Mouse (Mus musculus) heart, embryonic 16.5 days (tissue): ENCODE data around the gene Mindy4. TPM values are rescaled to one million over a fixed set of nuclear protein-coding genes. Genes with fewer than 3 reads are reported as not detected.
A peak's percentile ranks its signal among the peaks of the same experiment; 100 is the strongest.

Experiments
- ATAC-seq: fragments of 200-750 bp; cut with Nextera tagmentation; replicated peaks from 2 replicates; pipeline ENCODE4 v1.8.0; 2017; ENCODE audit warnings: moderate number of reproducible peaks; ENCODE audit not compliant: insufficient read depth, low FRiP score; ENCODE audit errors: extremely low read depth
- H3K27ac ChIP-seq: fragments of 300-500 bp; sonication (generic); 2 replicates; pipeline ENCODE4 v1.5.1; 2014; ENCODE audit warnings: mild to moderate bottlenecking, low read length, control low read depth, moderate library complexity
- H3K27me3 ChIP-seq: fragments of 300-500 bp; sonication (generic); 2 replicates; pipeline ENCODE4 v1.6.1; 2014; ENCODE audit warnings: low read length, mixed read lengths; ENCODE audit not compliant: control insufficient read depth, insufficient read depth
- H3K36me3 ChIP-seq: fragments of 300-500 bp; sonication (generic); 2 replicates; pipeline ENCODE4 v1.6.1; 2014; ENCODE audit not compliant: control insufficient read depth, insufficient read depth
- H3K4me1 ChIP-seq: fragments of 300-500 bp; sonication (generic); 2 replicates; pipeline ENCODE4 v1.6.1; 2014; ENCODE audit warnings: low read length, mixed read lengths; ENCODE audit not compliant: control insufficient read depth, insufficient read depth
- H3K4me2 ChIP-seq: fragments of 300-500 bp; sonication (generic); 2 replicates; pipeline ENCODE4 v1.6.1; 2014; ENCODE audit warnings: low read depth, mild to moderate bottlenecking, control low read depth, low read length
- H3K4me3 ChIP-seq: fragments of 300-500 bp; sonication (generic); 2 replicates; pipeline ENCODE4 v1.5.1; 2014; ENCODE audit warnings: mild to moderate bottlenecking, control low read depth, low read length
- H3K9ac ChIP-seq: fragments of 300-500 bp; sonication (generic); 2 replicates; pipeline ENCODE4 v1.6.1; 2014; ENCODE audit warnings: low read length, control low read depth
- H3K9me3 ChIP-seq: fragments of 300-500 bp; sonication (generic); replicated peaks from 2 replicates; pipeline ENCODE4 v1.6.1; 2016; ENCODE audit warnings: low read length; ENCODE audit not compliant: control insufficient read depth
- WGBS: fragments of 180-500 bp; shearing (Covaris S2); extraction: QIAGEN DNeasy Blood & Tissue Kit; methylation state at CpG from one replicate; pipeline ENCODE4 v1.1.7; 2014; 5-methylcytosine and 5-hydroxymethylcytosine counted together
- polyA plus RNA-seq: library from polyadenylated mRNA; unstranded; fragments of >200 nt; fragmentation: Nextera tagmentation; extraction: Ambion mirVana; gene quantifications from 2 replicates; pipeline ENCODE4 v1.2.1, GENCODE M21; 2015

Gene Mindy4
- polyA plus RNA-seq, 1 experiment from 2014 or later = 7.0 TPM

- no peaks in the 10 kb centered on the region for H3K27me3 ChIP-seq
- ATAC-seq = peak; percentile 75
- no peaks in the 10 kb centered on the region for H3K9me3 ChIP-seq
- H3K4me2 ChIP-seq = no peak overlapping the region
- H3K36me3 ChIP-seq = no peaks in the 10 kb centered on the region
- H3K4me3 ChIP-seq = no peak overlapping the region
- H3K27ac ChIP-seq = peak overlapping the region; percentile 66
- WGBS = 59% methylated on average over 14 of the region's 14 CpGs
- no peak overlapping the region for H3K9ac ChIP-seq
- peaks cover 4% of the 10 kb centered on the region for H3K4me1 ChIP-seq
Observed at GRCm38 (mm10) chr6:55319585-55320551, 116.7 kb downstream of the Mindy4 start.

- H3K27ac ChIP-seq = no peak overlapping the region
Observed at GRCm38 (mm10) chr6:55320894-55321293, 117.7 kb downstream of the Mindy4 start.

GRCm38 (mm10) chr6:55321518-55321917, 118.3 kb downstream of the Mindy4 start:
- Histone ChIP-seq H3K9me3 (no peaks in the 10 kb centered on the region), H3K4me3 (no peak overlapping the region), H3K4me2 (no peak overlapping the region), H3K9ac (no peak overlapping the region), H3K4me1 (peaks cover 6% of the 10 kb centered on the region), H3K36me3 (no peaks in the 10 kb centered on the region), H3K27me3 (no peaks in the 10 kb centered on the region), H3K27ac (no peak overlapping the region)
- no peak for ATAC-seq
- WGBS = 65% methylated on average over 6 of the region's 6 CpGs

More at GRCm38 (mm10) chr6:55320894-55321293, 117.7 kb downstream of the Mindy4 start:
- H3K9me3 ChIP-seq = no peaks in the 10 kb centered on the region
- no peak overlapping the region for H3K4me2 ChIP-seq
- no peaks in the 10 kb centered on the region for H3K27me3 ChIP-seq
- 54% methylated on average over 4 of the region's 4 CpGs for WGBS
- ATAC-seq = peak; percentile 25; the same call in 1 of the 2 replicates
- H3K9ac ChIP-seq = no peak overlapping the region
- no peaks in the 10 kb centered on the region for H3K36me3 ChIP-seq
- H3K4me1 ChIP-seq = peaks cover 4% of the 10 kb centered on the region
- no peak overlapping the region for H3K4me3 ChIP-seq

DNA sequence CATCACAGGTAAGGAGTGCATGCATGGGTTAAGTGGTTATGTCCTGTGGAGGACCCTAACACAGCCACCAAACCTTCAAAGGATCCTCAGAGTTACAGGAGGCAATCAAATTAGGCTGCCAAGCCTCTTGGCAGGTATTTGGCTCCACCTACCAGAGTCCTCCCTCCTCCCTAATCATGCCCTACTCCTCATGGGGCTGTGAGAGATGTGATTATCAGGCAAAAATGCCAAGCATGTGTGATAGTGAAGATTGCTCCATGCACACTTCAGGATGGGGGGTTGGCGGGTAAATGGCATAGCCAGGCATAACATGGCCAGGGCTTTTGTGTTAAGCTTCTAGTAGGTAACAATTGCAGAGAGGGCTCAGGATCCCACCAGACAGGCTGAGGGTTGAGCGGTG, 119.8 kb downstream of the Mindy4 start:
- Histone ChIP-seq H3K27ac (no peak overlapping the region), H3K4me1 (peaks cover 16% of the 10 kb centered on the region), H3K27me3 (no peaks in the 10 kb centered on the region), H3K36me3 (no peaks in the 10 kb centered on the region), H3K4me3 (no peak overlapping the region), H3K9me3 (no peaks in the 10 kb centered on the region), H3K9ac (no peak overlapping the region), H3K4me2 (no peak overlapping the region)
- ATAC-seq = no peak
- 82% methylated on average over 2 of the region's 2 CpGs for WGBS

DNA sequence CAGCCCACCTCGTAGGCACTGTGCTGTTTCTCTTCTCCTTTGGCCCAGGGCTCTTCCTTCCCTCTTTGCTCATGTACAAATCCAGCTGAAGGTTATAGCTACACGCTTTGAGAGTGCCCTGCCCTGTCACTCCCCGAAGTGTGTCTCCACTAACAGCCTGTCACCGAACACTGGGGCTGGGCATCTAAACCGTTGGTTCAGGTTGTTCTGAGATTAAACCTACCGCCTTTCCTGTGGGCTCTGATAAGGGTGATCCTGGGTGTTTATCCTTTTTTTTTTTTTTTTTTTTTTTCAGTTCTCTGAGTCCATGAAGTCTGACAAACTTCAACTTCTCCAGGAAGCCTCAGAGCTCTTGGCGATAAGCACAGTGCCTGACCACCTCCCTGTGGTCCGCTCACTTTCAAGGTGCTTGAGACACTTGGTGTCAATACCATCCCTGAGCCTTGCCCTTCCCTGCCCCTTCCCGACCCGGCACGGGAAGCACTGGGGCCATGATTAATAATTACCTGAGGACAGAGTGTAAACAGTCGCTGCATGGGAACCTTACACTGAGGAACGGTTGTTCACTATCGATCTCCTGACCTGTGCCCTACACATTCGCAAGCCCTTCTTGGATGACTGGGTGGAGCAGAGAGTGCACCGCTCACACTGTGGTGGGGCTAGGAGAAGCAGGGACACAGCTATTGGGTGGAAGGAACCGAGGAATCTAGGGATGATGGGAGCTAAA, 120.9 kb downstream of the Mindy4 start:
- Histone ChIP-seq H3K4me1 (peaks cover 19% of the 10 kb centered on the region), H3K4me3 (no peak overlapping the region), H3K9ac (no peak overlapping the region), H3K36me3 (no peaks in the 10 kb centered on the region), H3K27me3 (no peaks in the 10 kb centered on the region), H3K9me3 (no peaks in the 10 kb centered on the region), H3K4me2 (no peak overlapping the region), H3K27ac (no peak overlapping the region)
- 70% methylated on average over 17 of the region's 17 CpGs for WGBS
- ATAC-seq = no peak

DNA sequence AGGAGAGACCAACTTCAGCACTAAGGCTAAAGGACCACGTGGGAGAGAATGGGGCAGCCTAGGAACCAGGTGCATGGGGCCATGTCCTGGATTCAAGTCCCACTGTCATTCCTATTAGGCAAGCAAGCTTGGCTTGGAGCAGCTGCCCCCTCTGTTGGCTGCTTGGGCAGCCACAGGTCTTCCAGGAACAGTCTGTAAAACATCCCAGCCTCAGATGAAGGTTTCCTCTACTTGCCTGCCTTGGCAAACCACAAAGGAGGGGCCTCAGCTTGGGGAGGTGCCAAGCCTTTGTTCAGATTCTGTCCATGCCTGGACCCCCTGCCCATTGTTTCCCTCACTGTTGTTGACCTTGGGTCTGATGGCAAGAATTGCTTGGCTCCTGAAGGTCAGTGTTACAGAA, 121.6 kb downstream of the Mindy4 start:
- H3K27ac ChIP-seq = no peak overlapping the region
- ATAC-seq = no peak
- no peak overlapping the region for H3K4me3 ChIP-seq
- peaks cover 15% of the 10 kb centered on the region; the same call in 1 of the 2 replicates for H3K4me1 ChIP-seq
- H3K36me3 ChIP-seq = no peaks in the 10 kb centered on the region
- no peak overlapping the region for H3K9ac ChIP-seq
- WGBS = 47% methylated on average over 1 of the region's 1 CpGs
- no peak overlapping the region for H3K4me2 ChIP-seq
- H3K27me3 ChIP-seq = no peaks in the 10 kb centered on the region
- no peaks in the 10 kb centered on the region for H3K9me3 ChIP-seq

DNA sequence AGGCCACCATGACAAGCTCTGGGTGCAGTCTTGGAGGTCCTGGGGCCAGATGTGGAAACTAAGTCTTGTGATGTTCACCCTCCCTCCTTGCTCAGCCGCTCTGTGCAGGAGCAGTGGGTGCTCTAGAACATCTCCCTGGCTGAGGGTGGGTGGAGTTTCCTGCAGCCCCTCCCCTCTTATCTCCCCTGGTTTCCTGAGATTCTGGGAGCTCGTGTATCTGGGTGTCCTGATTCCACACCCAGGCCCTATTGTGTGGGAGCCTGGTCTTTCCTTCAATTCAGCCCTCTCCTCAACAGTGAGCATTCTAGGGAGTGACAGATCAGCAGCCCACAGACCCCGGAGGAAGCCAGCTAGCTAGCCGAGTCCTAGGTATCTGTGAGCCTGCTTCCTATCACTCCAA, 123.1 kb downstream of the Mindy4 start:
- Histone ChIP-seq H3K4me1 (peaks cover 15% of the 10 kb centered on the region; the same call in 1 of the 2 replicates), H3K36me3 (no peaks in the 10 kb centered on the region), H3K27me3 (no peaks in the 10 kb centered on the region), H3K4me3 (no peak overlapping the region), H3K9ac (no peak overlapping the region), H3K9me3 (no peaks in the 10 kb centered on the region), H3K27ac (peak overlapping the region; percentile 55; the same call in 1 of the 2 replicates), H3K4me2 (no peak overlapping the region)
- ATAC-seq = peak; percentile 16; the same call in 1 of the 2 replicates
- WGBS = 39% methylated on average over 4 of the region's 4 CpGs

GRCm38 (mm10) chr6:55327326-55327725, 124.1 kb downstream of the Mindy4 start:
- Histone ChIP-seq H3K4me3 (no peak overlapping the region), H3K27ac (peak overlapping the region; percentile 55; the same call in 1 of the 2 replicates), H3K36me3 (no peaks in the 10 kb centered on the region), H3K27me3 (no peaks in the 10 kb centered on the region), H3K4me2 (no peak overlapping the region), H3K9ac (no peak overlapping the region), H3K9me3 (no peaks in the 10 kb centered on the region), H3K4me1 (peaks cover 19% of the 10 kb centered on the region; the same call in 1 of the 2 replicates)
- 57% methylated on average over 13 of the region's 13 CpGs for WGBS
- peak; percentile 34; the same call in 1 of the 2 replicates for ATAC-seq
